Mouse (Mus musculus): ENCODE data around the gene Krt1. TPM values are rescaled to one million over a fixed set of nuclear protein-coding genes. Genes with fewer than 3 reads are reported as not detected.

The Krt1 gene
- total RNA-seq (2021), result 1 to 10 TPM; 3.5 to 4.1 TPM

DNA sequence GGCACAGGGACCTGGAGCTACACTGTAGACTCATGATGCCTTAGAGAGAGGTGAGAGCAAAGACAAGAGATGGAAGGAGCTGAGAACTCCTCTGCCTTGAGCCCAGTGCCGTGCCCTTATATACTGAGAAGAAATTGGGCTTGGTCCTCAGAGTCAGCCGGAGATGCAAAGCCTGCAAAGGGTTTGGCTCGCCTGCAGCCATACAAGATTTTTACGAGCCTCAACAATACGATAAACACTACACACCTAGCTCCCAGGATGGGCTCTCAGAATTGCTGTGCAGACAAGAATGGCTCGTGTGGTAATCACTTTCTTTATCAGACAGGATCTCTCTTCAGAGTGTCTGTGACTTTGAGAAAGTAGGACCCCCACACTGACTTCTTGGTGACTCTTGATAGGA lies at the start of gene Krt1:
Krt1 (minus strand) TSS at position 101 of the 400 bp plus-strand sequence.
- DNase-seq (ENCODE audit: extremely low spot score in 1 of 2, low spot score in 1 of 2), result no peak

- no peak for DNase-seq (ENCODE audit: extremely low spot score in 1 of 2, low spot score in 1 of 2)
Observed at GRCm38 (mm10) chr15:101895216-101895615, 44.6 kb upstream of the Krt1 start.

DNA sequence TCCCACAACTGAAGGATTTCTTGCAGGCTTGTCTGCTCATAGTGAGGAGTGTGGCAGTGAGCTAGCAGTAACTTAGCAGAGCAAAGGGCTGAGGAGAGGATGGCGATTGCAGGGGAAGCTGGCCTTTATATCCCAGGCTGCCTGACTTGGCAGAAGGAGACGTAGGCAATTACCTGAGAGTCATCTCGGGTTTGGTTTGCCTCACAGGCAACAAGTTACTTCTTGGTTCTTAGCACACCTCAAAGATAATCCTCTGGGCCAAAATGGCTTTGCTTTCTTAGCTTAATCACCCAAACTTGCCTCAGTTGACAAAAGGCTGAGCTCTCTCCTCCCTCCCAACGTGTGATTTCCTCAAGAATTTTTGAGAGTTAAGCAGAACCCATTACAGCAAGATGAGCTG lies 42.2 kb upstream of the Krt1 start, which contains the start of gene Krt76:
Krt76 (minus strand) TSS at position 101 of the 400 bp plus-strand sequence.
- no peak for DNase-seq (ENCODE audit: extremely low spot score in 1 of 2, low spot score in 1 of 2)

DNA sequence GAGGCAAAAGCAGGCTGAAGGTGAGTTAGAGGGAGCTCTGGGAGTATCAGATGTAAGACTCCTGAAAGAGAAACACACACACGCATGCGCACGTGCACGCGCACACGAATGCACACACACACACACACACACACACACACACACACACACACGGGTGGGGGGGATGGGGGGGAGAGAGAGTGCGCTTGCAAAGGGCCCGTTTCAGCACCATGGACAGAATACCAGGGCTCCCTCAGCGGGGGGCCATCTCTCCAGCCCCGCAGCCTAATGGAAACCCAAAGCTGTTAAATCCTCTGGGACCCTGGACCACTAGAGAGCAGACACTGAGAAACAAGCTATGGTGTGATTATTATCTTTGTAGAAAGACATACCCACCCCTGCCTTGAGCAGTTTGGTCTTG lies 29.2 kb upstream of the Krt1 start:
- DNase-seq (ENCODE audit: extremely low spot score in 1 of 2, low spot score in 1 of 2), result no peak

DNA sequence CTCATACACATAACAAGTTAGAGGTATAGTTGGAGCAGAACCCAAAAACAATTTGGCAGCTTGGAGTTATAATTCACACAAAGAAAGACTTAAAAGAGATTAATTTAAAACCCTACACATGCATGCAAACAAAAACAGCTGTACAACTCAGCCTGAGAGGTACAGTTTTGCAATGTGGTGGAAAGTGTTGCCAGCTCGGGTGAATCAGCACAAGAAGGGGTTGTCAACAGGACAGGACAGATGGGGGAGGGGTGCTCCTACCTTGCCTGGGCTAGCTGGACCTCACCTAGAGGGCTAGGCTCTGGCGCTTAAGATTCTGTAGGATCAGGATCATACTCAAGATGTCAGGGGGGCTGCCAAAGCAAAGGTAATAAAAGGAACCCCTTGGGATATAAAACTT lies 27.4 kb upstream of the Krt1 start:
- DNase-seq (ENCODE audit: extremely low spot score in 1 of 2, low spot score in 1 of 2), result no peak

- DNase-seq (ENCODE audit: extremely low spot score in 1 of 2, low spot score in 1 of 2), result no peak
Observed at GRCm38 (mm10) chr15:101874383-101874782, 23.8 kb upstream of the Krt1 start.

GRCm38 (mm10) chr15:101873231-101873630 lies 22.6 kb upstream of the Krt1 start:
- no peak for DNase-seq (ENCODE audit: extremely low spot score in 1 of 2, low spot score in 1 of 2)

DNA sequence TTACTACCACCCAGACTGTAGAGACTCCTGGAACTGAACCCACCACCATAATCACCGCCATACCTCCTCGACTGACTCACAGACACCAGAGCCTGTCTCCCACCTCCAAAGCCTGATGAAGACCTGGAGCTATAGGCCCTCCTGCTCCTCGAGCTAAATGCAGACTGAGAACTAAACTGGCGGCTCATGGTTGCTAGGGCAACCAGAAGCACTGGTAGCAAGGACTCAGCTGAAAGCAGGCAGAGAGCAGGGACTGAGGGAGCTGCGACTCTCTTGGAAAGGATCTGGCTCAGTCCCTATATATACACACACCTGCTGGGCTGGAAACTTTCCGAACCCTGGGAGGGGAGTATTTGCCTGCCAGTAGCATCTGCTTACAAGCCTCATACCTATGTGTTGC lies 18.8 kb upstream of the Krt1 start, which contains the start of gene Krt77:
Krt77 (minus strand) TSS at position 275 of the 400 bp plus-strand sequence.
- DNase-seq (ENCODE audit: extremely low spot score in 1 of 2, low spot score in 1 of 2), result peak in 1 of 2 experiments; percentile 19

GRCm38 (mm10) chr15:101866754-101867153 lies 16.2 kb upstream of the Krt1 start:
- no peak for DNase-seq (ENCODE audit: extremely low spot score in 1 of 2, low spot score in 1 of 2)

DNA sequence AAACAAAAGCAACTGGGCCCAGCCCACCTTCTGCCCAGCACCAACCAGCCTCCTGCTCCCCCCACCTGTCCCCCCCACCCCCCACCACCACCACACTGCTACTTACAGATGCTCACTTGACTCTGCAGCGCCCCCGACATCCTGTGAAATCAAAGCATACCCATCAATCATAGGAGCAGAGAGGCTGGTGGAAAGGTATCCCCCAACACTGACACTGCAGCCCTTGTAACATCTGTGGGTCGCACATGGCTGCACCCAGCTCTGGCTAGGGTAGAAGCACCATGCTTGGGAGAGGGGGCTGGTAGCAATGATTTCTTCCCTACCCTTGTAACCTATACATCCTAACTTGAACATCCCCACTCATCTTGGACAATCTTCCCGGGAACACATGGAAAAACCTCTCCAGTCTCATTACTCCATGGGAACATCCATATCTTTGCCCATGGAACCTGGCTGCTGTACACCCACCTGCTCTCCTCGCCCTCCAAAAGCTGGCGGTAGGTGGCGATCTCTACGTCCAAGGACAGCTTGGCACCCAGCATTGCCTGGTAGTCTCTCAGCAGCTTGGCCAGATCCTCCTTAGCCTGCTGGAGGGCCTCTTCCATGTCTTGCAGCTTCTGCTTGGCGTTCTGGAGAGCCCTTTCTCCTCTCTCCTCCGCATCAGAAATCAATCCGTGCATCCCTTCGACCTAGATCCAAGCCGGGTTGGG lies 10.0 kb upstream of the Krt1 start:
- no peak for DNase-seq (ENCODE audit: extremely low spot score in 1 of 2, low spot score in 1 of 2)

- peak; percentile 44 to 46 for DNase-seq (ENCODE audit: extremely low spot score in 1 of 2, low spot score in 1 of 2)
Observed at GRCm38 (mm10) chr15:101859735-101860170, 9.2 kb upstream of the Krt1 start.

DNA sequence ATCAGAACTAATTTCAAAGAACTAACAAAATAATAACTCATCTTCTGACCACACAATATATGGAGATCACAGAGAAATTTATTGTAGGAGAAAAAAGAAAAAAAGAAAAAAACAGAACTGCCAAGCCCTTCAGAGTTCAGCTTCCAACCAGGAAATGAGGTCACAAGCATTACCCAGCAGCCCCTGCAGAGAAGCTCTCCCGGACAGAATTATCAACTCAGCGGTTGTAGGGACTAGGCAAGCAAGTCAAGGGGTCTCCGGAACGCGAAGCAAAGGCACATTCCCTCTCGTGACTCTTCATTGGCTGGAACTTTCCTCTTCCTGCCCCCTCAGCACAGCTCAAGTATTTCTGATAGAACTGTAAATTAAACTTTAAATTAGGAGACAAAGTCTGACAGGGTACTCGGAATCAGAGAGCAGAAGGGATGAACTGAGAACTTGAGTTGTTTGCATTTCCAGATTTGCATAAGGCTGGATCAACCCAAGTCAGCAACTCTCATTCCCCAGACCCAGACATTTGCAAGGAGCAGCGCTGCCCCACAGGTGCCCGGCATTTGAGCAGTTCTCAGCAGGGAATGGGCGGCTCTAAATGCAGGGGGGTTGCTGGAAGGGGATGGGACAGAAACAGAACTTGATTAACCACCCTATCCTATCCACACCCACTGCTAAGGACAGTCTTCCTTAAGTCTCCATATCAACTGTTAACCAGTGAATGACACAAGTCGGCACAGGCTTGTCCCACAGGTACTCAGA lies 8.3 kb upstream of the Krt1 start:
- no peak for DNase-seq (ENCODE audit: extremely low spot score in 1 of 2, low spot score in 1 of 2)

DNA sequence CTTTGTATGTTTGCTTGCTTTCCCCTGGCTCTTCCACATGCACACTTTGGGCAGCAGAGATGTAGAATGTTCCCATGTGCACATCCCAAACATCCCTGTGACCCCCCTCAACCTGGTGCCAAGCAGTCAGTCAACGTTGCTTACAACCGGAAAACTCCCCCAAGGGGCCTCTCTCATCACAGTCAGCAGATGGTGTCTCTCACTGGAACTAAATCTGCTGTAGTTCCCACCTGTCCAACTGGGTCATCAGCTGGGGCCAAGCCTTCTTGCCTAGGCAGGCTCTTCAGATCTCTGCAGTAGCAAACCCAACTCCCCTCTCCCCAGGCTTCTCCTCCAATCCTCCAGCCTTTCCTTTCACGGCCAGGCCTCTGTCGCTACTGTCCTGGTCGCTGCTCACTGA lies 6.1 kb upstream of the Krt1 start:
- DNase-seq (ENCODE audit: extremely low spot score in 1 of 2, low spot score in 1 of 2), result no peak

DNA sequence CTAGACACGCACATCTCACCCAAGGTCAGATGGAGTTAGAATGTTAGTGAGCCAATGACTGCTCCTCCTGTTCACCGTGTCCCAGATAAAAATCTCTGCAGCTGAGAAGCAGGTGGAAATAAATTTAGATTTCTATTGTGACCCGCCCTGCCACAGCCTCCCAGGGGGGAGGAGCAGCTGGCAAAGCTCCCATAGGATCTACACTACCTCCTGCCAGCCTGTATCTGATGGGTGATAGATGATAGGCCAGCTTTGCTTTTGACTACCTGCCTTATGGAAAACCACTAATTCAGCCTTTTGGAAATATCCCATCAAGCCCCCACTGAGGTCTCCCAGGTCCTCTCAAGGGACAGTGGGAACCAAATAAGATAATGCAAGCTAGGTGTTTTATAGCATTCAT lies 5.1 kb upstream of the Krt1 start:
- DNase-seq (ENCODE audit: extremely low spot score in 1 of 2, low spot score in 1 of 2), result no peak

- no peak for DNase-seq (ENCODE audit: extremely low spot score in 1 of 2, low spot score in 1 of 2)
Observed at GRCm38 (mm10) chr15:101854294-101854693, 3.7 kb upstream of the Krt1 start.

- no peak for DNase-seq (ENCODE audit: extremely low spot score in 1 of 2, low spot score in 1 of 2)
Observed at GRCm38 (mm10) chr15:101852571-101852970, 2.0 kb upstream of the Krt1 start.

DNA sequence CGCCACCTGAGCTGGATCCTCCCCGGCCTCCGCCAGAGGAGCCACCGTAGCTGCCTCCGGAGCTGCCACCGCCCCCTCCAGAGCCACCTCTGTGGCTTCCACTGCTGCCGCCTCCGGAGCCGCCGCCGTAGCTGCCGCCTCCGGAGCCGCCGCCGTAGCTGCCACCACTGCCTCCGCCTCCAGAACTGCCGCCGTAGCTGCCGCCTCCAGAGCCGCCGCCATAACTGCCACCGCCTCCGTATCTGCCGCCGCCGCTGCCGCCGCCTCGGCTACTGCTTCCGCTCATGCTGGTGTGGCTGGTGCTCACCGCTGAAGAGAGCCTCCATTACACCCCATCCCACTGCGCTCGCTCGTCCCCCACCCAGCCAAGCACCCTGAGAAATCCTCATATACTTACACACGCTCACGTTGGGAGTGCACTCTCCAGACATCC lies 4.6 kb downstream of the Krt1 start:
- DNase-seq (ENCODE audit: extremely low spot score in 1 of 2, low spot score in 1 of 2), result peak; percentile 36 to 41

- no peak for DNase-seq (ENCODE audit: extremely low spot score in 1 of 2, low spot score in 1 of 2)
Observed at GRCm38 (mm10) chr15:101843192-101843591, 7.4 kb downstream of the Krt1 start.

DNA sequence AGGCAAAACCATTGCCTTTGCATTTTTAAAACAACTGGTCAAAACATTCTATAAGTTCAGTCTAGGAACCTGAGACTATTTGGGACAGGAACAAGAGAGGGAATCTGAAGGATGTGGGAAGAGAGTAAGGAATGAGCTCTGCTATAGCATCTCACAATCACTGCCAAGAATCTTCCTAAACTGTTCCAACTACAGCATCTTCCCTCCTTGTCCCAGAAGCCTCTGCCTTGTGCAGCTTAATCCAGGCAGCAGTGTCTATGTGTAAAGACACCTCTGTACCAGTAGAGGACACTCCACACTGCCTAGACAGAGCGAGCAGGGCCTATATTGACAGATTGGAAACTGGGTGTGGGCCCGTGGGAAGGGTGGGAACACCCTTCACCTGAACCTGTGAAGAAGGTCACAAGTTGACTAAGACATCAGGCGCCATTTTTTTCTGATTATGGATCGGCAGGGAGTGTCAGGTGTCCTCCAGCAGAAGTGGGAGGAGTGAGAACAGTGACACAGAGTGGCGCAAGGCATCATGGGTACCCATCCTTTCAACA lies 15.7 kb downstream of the Krt1 start:
- DNase-seq (ENCODE audit: extremely low spot score in 1 of 2, low spot score in 1 of 2), result no peak

DNA sequence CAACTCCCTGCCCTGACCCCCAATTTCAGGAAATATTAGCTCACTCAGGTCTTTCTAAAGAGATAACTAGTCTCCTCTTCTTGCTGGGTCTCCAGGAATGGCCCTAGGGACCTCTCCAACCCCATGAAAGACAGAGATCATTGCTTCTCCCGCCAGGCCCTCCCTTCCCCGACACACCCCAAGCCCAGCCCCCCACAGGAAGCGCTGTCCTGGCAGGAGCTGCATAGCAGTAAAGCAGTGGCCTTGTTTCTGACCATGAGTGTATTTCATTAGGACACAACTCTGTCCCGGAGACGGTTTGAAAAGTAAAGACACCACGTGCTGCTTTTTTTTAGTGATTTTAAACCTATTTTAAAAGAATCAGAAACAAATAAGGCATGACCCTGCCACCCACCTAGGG lies 17.5 kb downstream of the Krt1 start:
- no peak for DNase-seq (ENCODE audit: extremely low spot score in 1 of 2, low spot score in 1 of 2)

- no peak for DNase-seq (ENCODE audit: extremely low spot score in 1 of 2, low spot score in 1 of 2)
Observed at GRCm38 (mm10) chr15:101829441-101829840, 21.2 kb downstream of the Krt1 start.

All from layer of hippocampus, postnatal 25 days (tissue).